Mouse (Mus musculus) ovary, postnatal 14 days (tissue): Measurements from ENCODE around the gene Gemin2.
A peak's percentile ranks its signal among the peaks of the same experiment; 100 is the strongest.
"Not testable (repeated sequence)": the region's sequence is repeated elsewhere in the genome, so short reads cannot be mapped to it uniquely, and the experiment has no call there.

ENCODE experiments used
- DNase-seq: peaks from one replicate; pipeline ENCODE4 v3.0.0; 2022; ENCODE audit warnings: low spot score

Gemin2 gene

DNA sequence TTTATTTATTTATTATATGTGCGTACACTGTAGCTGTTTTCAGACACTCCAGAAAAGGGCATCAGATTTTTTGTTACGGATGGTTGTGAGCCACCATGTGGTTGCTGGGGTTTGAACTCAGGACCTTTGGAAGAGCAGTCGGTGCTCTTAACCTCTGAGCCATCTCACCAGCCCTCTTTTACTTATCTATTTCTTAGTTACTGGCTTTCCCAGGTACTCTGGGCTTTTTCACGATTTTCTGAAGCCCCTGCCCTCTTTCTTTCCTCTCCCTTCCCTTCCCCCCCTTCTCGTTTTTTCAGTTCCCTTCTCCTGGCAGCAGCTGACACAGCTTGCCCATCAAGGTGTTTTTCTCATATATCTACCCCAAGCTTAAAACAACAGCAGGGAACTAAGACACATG lies 45.0 kb downstream of the Gemin2 start:
- not testable (repeated sequence) for DNase-seq

DNA sequence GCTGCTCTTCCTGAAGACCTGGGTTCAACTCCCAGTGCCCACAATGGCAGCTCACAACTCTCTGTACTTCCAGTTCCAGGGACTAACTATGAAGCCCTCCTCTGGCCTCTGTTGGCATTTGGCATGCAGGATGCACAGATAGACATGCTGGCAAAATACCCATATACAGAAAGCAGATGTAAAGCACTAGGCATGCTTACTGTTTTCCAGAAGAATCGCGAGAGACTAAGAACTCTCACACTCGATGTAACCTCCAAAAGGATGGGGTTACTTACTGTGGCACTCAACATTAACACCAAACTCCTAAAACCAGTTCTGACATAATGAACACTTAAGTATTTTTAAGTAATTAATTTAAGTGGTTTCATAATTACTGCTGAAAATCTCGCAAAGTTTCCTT lies 47.1 kb downstream of the Gemin2 start:
- DNase-seq, result no peak

DNA sequence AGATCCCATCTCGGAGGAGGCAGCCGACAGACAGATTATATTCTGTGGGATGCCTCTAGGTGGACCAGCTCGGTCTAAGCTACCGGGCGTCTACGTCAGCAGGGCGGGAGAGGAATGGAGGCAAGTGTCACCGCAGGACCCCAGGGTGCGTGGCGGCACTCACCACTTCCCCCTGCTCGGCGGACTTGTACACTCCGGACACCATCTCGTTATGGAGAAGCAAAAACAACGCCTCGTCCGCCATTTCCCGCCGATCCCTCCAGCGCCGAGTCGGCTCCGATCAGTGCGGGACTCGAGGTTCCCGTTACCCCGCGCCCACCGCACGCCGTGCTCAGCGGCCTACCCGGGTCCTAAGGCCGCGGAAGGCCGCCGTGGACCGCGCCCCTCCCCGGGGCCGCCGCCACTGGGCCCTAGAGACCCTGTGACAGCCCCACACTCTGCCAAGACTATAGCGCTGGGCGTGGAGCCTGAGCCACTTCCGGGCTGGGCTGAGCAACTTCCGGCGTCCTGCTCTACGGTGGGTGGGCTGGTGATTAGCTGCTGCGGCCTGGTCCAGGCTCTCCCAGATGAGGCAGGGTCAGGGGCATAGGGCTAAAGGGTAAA lies 47.9 kb downstream of the Gemin2 start, which contains the start of gene Trappc6b:
Trappc6b (minus strand) TSS at position 480 of the 603 bp plus-strand sequence.
- DNase-seq, result peak; percentile 67

DNA sequence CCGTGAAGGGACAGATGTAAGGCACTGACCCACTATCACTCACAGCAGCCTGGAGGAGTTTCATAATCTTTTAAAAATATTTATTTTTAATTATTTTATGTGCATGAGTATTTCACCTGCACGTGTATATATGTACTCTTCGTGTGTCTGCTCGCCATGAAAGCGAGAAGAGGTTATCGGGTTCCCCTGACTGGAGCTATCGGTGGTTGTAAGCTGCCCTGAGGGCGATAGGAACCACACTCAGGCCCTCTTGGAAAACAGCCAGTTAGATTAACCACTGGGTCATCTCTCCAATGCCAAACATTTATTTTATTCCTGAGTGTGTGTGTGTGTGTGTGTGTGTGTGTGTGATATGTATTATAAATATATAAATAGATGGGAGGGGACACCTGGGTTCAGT lies 51.6 kb downstream of the Gemin2 start:
- DNase-seq, result no peak

DNA sequence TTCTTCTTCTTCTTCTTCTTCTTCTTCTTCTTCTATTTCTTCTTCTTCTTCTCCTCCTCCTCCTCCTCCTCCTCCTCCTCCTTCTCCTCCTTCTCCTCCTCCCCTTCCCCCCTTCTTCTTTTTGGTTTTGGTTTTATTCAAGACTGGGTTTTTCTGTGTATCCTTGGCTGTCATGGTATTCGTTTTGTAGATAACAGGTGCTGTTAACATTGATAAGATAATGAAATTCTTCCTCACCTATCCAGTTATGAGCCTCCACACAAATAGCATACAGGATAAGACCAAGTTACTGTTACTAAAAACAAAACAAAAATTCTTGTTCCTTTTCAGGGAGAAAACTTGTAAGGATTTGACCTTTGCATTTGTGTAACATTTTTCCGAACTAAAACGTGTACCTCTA lies 52.6 kb downstream of the Gemin2 start:
- no peak for DNase-seq

DNA sequence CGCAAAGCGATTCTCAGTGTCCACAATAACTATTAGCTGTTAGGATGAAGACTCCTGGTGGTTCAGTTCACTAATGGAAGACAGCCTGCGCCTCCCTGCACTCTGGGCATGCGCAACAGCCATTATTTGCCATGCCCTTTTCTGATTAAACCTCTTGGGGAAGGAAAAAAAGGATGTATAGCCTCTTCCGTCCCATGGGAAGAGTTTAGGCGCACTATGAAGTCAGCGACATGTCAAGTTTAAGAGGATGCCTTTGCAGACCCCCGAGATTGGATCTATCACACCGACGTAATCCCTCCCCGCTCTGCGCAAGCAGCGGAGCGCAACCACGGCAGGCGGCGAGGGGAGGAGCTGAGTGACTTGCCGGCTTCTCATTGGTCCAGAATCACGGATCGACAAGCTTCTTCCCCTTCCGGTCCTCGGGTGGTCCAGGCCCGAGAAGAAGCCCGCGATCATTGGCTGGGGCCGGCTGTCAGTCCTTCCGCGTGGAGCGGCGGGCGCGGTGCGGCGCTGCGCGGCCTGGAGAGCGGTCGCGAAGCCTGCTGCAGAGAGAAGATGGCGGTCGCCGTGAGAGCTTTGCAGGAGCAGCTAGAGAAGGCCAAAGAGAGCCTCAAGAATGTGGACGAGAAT lies 53.4 kb downstream of the Gemin2 start, which contains the start of gene Pnn:
Pnn (plus strand) TSS at position 437 of the 630 bp plus-strand sequence.
- peak; percentile 94 for DNase-seq

DNA sequence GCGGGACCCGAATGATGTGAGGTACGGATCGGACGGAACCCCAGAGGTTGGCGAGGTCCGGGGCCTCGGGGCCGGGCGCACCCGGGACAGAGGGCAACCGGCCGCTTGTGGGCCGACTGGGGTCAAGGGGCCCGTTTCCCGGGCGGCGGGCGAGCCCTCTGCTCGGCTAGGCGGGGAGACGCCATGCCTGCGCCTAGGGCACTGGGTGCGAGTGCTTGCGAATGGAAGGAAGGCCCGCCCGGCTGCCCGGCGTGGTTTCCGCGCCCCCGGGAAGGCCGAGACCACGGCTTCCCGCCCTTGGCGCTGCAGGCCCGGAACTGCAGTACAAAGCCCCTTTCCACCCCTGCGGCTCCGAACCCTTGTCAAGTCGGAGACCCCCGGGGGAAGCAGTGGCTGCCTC lies 53.9 kb downstream of the Gemin2 start:
- DNase-seq, result no peak

DNA sequence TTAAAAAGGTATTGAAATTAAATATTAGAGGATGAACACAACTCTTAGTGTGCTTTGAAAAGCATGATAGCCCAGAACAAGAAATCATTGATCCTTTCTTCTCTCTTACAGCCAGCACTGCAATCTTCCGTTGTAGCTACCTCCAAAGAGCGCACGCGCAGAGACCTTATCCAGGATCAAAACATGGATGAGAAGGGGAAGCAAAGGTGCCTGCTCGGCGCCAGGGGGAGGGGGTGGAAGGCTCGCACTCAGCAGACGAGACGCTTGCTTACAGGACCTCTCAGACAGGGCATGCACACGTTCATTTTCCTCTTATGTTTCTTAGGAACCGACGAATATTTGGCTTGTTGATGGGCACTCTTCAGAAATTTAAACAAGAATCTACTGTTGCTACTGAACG lies 55.6 kb downstream of the Gemin2 start:
- DNase-seq, result no peak

DNA sequence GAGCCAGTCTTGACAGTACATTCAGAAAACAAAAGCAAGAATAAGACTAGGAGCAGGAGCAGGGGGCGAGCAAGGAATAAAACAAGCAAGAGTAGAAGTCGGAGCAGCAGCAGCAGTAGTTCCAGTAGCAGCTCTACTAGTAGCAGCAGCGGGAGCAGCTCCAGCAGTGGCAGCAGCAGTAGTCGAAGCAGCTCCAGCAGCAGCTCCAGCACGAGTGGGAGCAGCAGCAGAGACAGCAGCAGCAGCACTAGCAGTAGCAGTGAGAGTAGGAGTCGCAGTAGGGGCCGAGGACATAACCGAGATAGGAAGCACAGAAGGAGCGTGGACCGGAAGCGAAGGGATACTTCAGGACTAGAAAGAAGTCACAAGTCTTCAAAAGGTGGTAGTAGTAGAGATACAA lies 59.1 kb downstream of the Gemin2 start:
- no peak for DNase-seq

DNA sequence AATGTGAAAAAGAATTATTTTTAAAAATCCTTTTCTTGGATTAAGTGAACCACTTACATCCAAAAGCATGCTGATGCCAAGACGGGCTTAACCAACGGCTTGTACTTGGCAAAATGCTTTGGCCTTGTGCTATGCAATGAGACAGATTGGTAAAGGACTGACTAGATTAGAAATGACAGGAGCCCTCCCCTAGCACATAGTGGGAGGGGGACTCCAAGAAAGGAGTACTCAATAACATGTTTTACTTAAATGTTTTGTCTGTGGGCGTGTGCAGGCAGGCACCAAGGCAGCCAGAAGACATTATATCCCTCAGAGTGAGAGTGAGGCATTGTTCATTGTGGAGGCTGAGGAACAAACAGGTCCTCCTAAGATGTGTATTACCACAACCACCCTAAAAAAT lies 60.9 kb downstream of the Gemin2 start:
- DNase-seq, result no peak

DNA sequence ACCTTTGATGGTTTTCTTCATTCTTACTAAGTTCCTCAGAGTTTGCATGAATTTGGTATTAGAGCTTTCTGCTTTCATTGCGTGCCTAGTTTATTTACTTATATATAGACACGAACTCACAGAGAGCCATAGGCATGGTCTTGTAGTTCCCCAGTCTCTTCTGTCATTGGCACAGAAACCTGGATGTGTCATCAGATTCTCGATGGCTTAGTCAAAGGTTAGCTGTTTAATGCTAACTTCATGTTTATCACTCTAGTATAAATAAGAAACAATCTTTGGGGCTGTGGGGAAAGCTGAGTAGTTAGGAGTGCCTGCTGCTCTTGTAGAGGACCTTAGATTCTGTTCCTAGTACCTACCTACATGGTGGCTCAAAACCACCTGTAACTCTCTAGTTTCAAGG lies 63.8 kb downstream of the Gemin2 start:
- no peak for DNase-seq

DNA sequence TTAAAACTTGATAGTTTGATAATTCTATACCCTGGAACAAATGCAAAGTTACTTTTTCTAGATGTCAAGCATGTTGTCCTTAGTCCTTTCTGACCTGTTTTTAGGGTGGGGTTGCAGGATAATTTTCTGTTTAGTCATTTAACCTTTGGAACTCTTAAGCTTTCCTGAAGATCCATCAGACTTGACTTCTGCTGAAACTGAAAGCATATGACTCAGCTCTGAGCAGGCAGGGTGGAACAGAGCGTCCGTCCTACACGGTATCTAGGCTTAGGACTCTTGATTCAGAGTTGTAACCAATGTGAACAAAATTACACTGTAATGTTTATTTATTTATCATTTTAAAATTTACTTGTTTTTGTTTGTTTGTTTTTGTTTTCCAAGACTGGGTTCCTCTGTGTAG lies 64.7 kb downstream of the Gemin2 start:
- no peak for DNase-seq
